Mouse (Mus musculus): Measurements from ENCODE around the gene Clptm1. TPM values are rescaled to one million over a fixed set of nuclear protein-coding genes. Genes with fewer than 3 reads are reported as not detected.
"Not testable (repeated sequence)": the region's sequence is repeated elsewhere in the genome, so short reads cannot be mapped to it uniquely, and the experiment has no call there.

Clptm1 gene
- polyA plus RNA-seq, 1 experiment, result 155 TPM

DNA sequence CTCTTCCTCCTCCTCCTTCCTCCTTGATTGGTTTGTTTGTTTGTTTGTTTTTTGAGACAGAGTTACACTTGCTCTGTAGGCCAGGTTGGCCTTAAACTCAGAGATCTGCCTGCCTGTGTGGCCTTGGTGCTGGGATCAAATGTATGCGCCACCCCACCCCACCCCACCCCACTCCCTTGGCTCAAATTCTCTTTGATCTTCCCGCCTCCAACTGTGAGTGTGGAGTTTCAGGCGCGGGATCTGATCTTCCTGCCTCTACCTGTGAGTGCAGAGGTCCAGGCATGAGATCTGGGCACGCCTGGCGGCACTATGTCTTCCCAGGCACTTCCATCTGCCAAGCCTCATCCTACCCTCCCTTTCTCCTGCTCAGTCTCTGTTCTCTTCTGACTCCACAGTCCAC, 42.6 kb downstream of the Clptm1 start:
- 19% methylated on average over 6 of the region's 6 CpGs for WGBS
- no peak for DNase-seq (ENCODE audit: low read depth, low spot score)

DNA sequence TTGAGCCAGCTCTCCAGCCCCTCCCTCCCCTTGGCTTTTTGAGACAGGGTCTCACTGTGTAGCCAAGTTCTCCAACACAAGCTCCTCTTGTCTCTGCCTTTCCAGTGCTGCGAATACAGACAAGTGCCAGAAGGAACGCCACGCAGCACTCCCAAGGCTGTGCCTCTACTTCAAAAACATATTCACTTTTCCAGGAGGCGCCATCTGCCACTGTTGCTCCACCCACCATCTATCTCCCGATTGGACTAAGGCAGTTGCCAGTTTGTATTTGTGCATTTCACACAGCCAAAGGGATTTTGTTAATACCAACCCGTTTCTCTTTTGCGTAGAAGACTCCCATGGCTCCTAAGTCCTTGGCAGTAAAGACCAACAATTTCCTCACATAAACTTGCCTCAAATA, 44.0 kb downstream of the Clptm1 start:
- DNase-seq (ENCODE audit: low read depth, low spot score), result no peak
- 86% methylated on average over 7 of the region's 7 CpGs for WGBS

DNA sequence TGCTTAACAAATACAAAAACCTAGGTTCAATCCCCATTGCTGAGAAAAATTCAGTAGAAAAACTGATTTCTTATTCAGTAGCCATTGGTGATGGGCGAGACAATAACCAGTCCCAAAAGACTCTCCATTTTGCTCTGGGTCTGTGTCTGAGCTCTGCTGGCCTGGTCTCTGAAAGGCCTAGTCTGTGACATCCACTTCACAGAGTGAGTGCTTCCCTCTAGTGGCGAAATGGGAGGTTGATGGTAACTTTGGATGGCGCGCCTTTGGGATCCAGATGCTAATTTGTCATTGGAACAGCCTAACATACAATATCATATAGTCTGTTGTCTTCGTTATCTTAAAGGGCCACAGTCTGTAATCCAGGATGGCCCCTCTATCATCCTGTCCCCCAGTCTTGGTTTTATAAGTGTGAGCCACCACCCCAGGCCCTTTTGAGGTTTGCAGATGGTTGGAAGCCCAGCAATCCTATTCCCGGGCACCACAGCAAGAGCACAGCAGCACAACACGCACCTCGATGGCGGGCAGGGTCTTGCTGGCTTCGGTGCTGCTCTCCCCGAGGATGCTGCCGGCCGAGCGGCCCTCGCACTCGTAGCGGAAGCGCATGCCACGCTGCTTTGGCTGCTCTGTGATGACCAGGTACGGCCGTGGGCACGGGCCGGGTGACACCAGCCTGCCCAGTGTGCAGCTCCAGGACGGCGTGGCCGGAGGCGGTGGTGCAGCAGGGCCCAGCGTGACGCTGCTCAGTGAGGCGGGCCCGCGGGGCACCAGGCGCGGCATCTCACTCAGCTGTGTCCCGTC, 45.6 kb downstream of the Clptm1 start:
- WGBS, result 40% methylated on average over 35 of the region's 35 CpGs
- peak; percentile 80 for DNase-seq (ENCODE audit: low read depth, low spot score)

DNA sequence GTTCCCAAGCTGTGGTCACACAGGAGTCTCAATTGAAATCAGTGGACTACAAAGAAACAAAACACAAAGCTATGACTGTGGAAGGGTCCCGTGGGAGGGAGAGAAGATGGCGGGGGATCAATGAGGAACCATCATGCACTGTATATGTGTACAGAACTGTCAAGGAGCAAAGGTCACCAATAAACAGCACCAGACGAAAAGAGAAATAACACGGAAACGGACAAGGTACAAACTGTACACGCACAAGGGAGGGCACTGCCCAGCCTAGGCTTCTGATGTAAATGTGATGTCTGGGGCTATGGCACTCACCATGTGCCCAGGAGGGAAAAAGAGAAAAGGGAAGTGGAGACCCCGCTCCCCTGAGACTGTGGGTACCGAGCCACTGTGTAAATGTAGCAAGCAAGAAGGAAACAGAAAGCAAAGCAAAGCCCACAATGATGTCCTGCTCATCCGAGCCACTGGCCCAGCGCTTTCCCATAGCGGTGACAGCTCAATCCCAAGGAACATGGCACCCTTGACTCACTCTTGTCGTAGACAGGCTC, 49.7 kb downstream of the Clptm1 start:
- no peak for DNase-seq (ENCODE audit: low read depth, low spot score)

DNA sequence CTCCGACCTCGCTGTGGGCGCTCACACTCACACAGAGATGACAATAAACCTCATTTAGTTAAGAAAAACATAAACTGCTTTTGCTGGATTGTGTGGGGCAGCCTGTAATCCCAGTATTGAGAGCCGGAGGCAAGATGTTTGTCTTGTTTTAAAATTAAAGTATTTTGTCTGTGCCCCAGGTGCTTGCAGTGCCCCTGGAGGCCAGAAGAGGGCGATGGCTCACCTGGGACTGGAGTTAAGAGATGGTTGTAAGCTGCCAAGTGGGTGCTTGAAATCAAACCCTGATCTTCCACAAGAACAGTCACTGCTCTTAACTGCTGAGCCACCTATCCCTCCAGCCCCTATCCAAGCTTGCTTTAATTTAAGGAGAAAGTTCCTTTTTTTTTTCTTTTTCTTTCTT, 53.9 kb downstream of the Clptm1 start:
- DNase-seq (ENCODE audit: low read depth, low spot score), result no peak
- 84% methylated on average over 5 of the region's 5 CpGs for WGBS

More for the DNA sequence above, 49.7 kb downstream of the Clptm1 start:
- WGBS, result 43% methylated on average over 12 of the region's 12 CpGs

DNA sequence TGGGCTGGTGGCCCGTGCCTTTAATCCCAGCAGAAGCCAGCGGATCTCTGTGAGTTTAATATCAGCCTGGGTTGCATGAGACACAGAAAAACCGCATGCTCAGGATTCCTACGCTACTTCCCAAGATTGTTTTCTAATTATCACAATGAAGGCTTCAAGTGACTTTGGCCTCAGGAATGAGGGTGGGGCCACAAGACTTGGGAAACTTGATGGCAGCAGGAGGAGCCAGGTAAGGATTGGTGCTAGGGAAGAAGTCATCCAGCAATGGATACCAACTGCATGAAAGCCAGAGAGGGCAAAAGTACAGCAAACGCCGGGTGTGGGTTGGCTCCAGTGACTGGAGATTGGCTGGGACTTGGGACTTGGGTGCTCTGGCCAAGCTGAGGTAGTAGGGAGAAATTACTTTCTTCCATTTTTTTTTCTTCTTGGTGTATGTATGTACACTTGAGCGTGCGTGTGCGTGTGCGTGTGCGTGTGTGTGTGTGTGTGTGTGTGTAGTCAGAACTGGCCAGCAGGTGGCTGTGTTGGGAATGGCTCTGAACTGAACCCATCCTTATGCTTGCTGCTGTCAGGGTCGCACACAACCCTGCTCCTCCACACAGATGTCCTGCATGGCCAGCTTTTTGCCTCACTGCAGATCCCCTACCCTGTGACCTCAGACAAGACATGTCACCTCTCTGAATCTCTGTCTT, 55.0 kb downstream of the Clptm1 start:
- WGBS, result 75% methylated on average over 12 of the region's 12 CpGs
- DNase-seq (ENCODE audit: low read depth, low spot score), result no peak

DNA sequence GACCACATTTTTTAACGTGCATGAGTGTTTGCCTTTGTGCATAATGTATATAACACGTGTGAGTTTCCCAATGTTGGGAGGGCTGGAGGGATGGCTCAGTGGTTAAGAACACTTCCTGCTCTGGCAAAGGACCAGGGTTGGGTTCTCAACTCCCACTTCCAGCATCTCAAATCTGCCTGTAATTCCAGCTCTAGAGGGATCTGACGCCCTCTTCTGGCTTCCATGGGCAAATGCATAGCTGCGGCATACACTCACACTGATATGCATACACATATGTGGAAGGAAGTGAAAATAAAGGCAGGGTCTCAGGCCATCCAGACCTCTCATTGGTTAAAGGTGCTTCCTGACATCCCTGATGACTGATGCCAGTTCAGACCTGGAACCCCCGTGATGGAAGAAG, 57.5 kb downstream of the Clptm1 start:
- 82% methylated on average over 5 of the region's 5 CpGs for WGBS
- no peak for DNase-seq (ENCODE audit: low read depth, low spot score)

DNA sequence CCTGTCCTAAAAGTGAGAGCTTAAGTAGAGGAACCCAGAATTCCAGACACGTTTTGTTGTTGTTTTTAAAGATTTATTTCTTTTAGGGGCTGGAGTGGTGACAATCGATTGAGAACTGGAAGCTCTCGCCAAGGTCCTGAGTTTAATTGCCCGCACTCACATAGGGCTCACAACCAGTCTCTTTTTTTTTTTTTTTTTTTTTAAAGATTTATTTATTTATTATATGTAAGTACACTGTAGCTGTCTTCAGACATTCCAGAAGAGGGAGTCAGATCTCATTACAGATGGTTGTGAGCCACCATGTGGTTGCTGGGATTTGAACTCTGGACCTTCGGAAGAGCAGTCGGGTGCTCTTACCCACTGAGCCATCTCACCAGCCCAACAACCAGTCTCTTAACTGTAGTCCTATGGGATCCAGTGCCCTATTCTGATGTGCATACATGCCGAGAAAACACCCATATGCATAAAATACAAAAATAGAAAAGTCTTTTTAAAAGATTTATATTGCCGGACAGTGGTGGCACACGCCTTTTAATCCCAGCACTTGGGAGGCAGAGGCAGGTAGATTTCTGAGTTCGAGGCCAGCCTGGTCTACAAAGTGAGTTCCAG, 60.1 kb downstream of the Clptm1 start:
- WGBS, result 53% methylated on average over 10 of the region's 10 CpGs
- not testable (repeated sequence) for DNase-seq (ENCODE audit: low read depth, low spot score)

DNA sequence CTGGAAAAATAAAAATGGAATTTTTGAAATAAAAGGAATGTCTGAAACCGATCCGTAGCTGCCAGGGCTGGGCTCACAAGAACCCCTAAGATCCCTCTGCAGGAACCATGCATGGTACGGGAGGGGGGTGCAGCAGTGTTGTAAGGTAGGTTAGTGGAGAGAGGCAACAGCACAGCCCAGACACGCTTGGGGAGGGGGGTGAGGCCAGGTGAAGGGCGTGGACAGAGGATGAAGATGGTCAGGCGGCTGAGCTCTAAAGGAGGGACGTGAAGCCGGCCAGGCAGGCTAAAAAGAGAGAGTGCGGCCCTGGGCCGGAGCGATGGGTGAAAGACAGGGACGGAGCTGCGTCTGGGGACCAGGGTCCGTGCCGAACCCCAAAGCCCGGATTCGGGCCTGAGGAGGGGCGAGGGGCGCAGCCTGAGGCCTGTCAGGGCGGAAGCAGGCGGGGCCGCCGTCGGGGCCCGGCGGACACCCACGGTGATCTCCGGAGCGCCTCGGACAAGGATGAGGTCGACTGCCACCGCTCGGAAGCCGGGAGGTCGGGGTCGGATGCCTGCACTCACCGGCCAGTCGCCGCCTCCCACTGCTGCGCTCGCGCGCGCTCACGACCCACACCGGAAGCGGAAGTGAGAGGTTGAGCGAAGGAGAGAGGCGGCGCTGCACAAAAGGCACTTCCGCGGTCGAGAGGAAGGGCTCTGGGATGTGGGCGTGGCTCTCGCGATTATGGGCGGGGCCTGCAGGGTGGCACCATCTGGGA, 60.8 kb downstream of the Clptm1 start, which contains the start of gene Clasrp:
TSS of gene Clasrp (minus strand) at position 638 of the 757 bp plus-strand sequence.
- WGBS, result under 1% methylated on average over 57 of the region's 57 CpGs
- peak; percentile 87 for DNase-seq (ENCODE audit: low read depth, low spot score)

DNA sequence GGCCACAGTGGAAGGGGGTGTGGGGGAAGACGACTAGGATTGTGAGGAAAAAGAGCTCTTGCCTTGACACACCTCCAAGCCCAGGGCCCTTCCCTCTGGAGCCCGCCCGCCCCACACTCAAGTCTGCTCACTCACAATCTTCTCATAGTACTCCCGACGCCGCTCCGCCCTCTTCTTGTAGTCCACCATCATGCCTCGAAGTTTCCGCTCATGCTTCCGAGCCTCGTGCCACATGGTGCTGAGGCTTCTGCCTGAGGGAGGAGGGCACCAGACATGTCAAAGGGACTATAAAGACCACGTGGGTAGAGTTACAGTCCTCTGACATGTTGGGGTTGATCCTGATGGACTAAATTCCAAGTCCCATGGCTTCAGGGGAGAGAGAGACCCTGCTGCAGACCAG, 61.8 kb downstream of the Clptm1 start:
- no peak for DNase-seq (ENCODE audit: low read depth, low spot score)
- 57% methylated on average over 12 of the region's 12 CpGs for WGBS

DNA sequence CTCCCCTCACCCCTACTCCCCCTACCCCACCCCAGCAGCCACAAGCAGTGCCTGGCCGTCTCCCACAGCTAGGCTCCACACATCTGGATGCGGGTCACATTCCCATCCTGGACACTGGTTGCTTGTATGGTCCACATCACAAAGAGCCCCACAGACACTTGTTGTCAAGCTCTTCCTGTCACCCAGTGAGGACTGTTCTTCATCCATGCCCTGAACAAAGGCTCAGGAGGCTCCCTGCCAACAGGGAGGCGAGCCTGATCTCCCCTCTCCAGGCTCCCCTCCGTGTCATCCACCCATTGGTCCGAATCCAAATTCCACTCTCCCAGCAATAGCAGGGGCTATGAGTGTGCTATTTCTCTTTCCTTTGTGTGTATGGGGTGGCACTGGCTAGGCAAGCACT, 64.3 kb downstream of the Clptm1 start:
- DNase-seq (ENCODE audit: low read depth, low spot score), result no peak
- 70% methylated on average over 5 of the region's 5 CpGs for WGBS

DNA sequence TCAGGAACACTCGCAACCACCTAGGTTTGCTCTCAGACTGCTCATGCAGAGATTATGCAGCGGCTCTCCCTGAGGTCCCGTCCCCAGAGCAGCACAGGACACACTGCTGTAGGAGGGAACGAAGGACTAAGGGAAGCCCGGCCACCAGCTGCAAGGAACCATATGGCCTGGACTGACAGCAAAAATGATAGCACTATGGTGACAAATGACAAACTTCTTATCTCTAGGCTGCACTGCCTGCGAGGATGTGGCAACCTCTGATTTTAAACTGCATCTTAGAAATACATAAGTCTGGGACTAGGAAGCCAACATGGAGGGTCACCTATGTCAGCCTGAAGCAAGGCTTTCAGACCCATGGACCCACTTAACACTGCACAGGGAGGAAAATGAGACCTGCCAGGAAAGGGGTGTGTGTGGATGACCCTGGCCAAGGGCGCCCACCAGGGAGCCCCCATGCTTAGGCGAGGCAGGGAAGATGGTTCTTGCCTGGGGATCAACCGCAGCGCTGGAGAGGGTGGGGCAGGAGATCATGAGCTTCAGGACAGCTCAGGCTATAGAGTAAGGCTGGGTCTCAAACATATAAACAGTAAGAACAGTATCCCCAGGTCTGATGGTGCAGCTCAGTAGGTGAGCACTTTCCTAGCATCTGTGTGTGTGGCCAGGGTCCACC, 71.6 kb downstream of the Clptm1 start:
- WGBS, result 88% methylated on average over 10 of the region's 10 CpGs
- DNase-seq (ENCODE audit: low read depth, low spot score), result no peak

DNA sequence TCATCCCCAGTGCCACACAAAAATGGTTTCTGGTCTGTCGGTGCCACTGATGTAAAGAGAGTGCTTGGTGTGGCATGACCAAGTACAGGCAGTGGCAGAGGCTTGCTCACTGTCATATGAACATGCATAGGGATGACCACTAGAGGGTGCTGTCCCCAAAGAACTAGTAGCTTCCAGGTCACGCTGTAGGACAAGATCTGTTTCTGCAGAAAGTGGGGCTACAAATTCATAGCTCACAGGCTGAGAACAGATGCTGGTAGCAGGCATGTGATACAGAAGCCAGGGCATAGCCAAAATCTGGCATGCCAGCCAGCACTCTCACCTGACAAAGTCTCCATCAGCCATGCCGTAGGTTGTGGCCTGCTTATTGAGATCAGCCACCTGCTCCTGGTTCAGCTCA, 74.9 kb downstream of the Clptm1 start:
- 40% methylated on average over 3 of the region's 3 CpGs for WGBS
- no peak for DNase-seq (ENCODE audit: low read depth, low spot score)

DNA sequence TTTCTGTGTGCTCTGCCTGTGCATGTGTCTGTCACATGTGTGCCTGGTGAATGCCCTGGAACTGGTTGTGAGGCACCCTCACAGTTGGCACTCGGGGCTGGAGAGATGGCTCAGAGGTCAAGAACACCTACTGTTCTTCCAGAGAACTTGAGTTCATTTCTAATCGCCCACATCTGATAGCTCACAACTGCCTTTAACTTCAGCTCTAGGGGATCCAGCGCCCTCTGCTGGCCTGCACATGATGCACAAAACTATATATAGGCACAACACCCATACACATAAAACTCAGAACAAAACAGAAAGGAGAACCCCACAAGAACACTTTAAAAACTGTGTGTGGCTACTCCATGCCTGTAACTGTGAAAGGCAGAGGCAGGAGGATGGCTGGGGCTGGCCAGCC, 75.6 kb downstream of the Clptm1 start:
- no peak for DNase-seq (ENCODE audit: low read depth, low spot score)
- 51% methylated on average over 3 of the region's 3 CpGs for WGBS

DNA sequence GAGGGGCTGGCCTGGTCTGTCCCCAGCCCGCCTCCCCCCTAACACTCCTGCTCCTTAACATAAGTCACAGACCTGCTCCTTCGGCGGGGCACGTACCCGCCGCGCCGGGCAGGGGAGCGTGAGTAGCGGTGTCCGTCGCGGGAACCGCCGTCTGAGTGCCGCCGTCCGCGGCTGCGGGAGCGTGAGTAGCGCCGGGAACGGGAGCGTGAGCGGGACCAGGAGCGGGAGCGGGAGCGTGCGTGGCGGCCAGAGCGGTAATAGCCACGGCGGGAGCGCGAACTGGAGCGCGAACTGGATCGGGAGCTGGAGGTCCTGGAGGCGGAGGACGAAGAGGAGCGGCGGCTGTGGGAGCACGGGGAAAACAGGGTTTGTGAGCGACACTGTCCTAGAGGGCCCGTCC, 78.6 kb downstream of the Clptm1 start:
- no peak for DNase-seq (ENCODE audit: low read depth, low spot score)
- 92% methylated on average over 46 of the region's 46 CpGs for WGBS
